Mouse (Mus musculus) left cerebral cortex, adult 2 months (tissue): ENCODE data around the gene Slc24a2. TPM values are rescaled to one million over a fixed set of nuclear protein-coding genes. Genes with fewer than 3 reads are reported as not detected.

Experiments
- DNase-seq, 2 experiments: peaks; one replicate each; pipeline ENCODE4 v3.0.0; 2021 to 2022; ENCODE audit warnings: low spot score in 2 of 2, mixed read lengths in 1 of 2; ENCODE audit errors: extremely low spot score in 1 of 2
- H3K27ac ChIP-seq: fragments of 200-600 bp; 2 replicates; pipeline ENCODE4 v1.8.1; 2022
- H3K4me3 ChIP-seq: fragments of 200-600 bp; 2 replicates; pipeline ENCODE4 v1.8.1; 2022
- CTCF ChIP-seq: fragments of 200-600 bp; IDR thresholded peaks from 2 replicates; pipeline ENCODE4 v1.8.1; 2022; ENCODE audit warnings: antibody characterized with exemption, mild to moderate bottlenecking, moderate library complexity
- intact Hi-C: fragments of 180-260 bp; cut with DNase I; formaldehyde crosslinking; loops from one replicate; pipeline ENCODE4 v1.15.1; 2025
- long read RNA-seq, 2 experiments: library from polyadenylated mRNA; stranded (forward); transcript quantifications; one replicate each; pipeline ENCODE4 v2.0.0; 2021; ENCODE audit warnings: borderline mapping rate in 2 of 2
- total RNA-seq, 2 experiments: library from RNA; stranded (reverse); gene quantifications; 2 replicates each; pipeline ENCODE4 v1.2.3; 2021

Gene Slc24a2
- 100 to 1,000 TPM; 313 to 328 TPM for total RNA-seq
- long read RNA-seq, experiment 1, full-length matches to known transcripts: 5 of 71 reads
- long read RNA-seq, experiment 1, partial matches to known transcripts: 3 of 71 reads
- long read RNA-seq, experiment 1, other reads (novel, unspliced or antisense): 63 of 71 reads
- long read RNA-seq, experiment 2, full-length matches to known transcripts: 5 of 53 reads
- long read RNA-seq, experiment 2, partial matches to known transcripts: 4 of 53 reads
- long read RNA-seq, experiment 2, other reads (novel, unspliced or antisense): 44 of 53 reads

- intact Hi-C loops: loop anchor here (1.0 to 5.0 kb wide), 5 partner anchors 43 to 273 kb away; no protein-coding TSS in a partner anchor
- peak within 1 kb of the TSS; percentile 94 for H3K27ac ChIP-seq
- DNase-seq: peak; percentile 69 to 74
- no peak for TF ChIP-seq CTCF
- H3K4me3 ChIP-seq: peak within 1 kb of the TSS; percentile 75
Measured at GRCm38 (mm10) chr4:87229960-87230551, at the start of gene Slc24a2. Slc24a2 (minus strand) TSS chr4:87230477.

GRCm38 (mm10) chr4:87274825-87275224 is 44.5 kb upstream of the Slc24a2 start:
- peak overlapping the region; percentile 37; the same call in 1 of the 2 replicates for H3K27ac ChIP-seq

DNA sequence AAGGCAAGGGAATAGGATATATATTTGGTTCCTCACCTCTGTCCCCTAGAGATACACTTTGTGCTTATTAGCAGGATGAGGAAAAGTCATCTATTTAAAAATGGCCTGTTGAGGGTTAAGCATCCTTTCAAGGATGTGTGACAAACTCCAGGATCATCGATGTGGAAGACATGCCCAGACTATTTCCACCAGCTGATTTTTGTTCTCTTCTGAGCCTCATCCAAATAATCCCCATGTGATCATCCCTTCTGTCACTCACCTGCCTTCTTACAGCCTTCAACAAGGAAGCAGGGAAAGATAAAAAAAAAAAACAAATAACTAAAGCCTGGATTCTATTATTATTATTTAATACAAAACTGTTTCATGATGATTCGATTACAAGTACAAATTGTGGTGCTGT is 44.0 kb upstream of the Slc24a2 start:
- Histone ChIP-seq H3K27ac (peak overlapping the region; percentile 37; the same call in 1 of the 2 replicates), H3K4me3 (no peak overlapping the region)
- no peak for DNase-seq
- intact Hi-C loops: no loop called here
- no peak for TF ChIP-seq CTCF

More at GRCm38 (mm10) chr4:87274825-87275224, 44.5 kb upstream of the Slc24a2 start:
- intact Hi-C loops: no loop called here
- H3K4me3 ChIP-seq: no peak overlapping the region
- no peak for DNase-seq
- no peak for TF ChIP-seq CTCF

- Histone ChIP-seq H3K27ac (no peak overlapping the region; the same call in 1 of the 2 replicates), H3K4me3 (no peak overlapping the region)
- intact Hi-C loops: loop anchor here (1.0 kb wide), 2 partner anchors 43 to 238 kb away; partner anchors contain the start of gene Slc24a2
- TF ChIP-seq CTCF: no peak
- DNase-seq: peak; percentile 18 to 39
Measured at GRCm38 (mm10) chr4:87273476-87273875, 43.2 kb upstream of the Slc24a2 start.

GRCm38 (mm10) chr4:87229224-87229959 is 885 bp downstream of the Slc24a2 start:
- H3K4me3 ChIP-seq: peak overlapping the region; percentile 75

GRCm38 (mm10) chr4:87221586-87221985 is 8.7 kb downstream of the Slc24a2 start:
- TF ChIP-seq CTCF: no peak
- intact Hi-C loops: no loop called here
- Histone ChIP-seq H3K27ac (no peak overlapping the region), H3K4me3 (no peak overlapping the region)
- DNase-seq: no peak

More at GRCm38 (mm10) chr4:87229224-87229959, 885 bp downstream of the Slc24a2 start:
- DNase-seq: no peak
- TF ChIP-seq CTCF: no peak
- intact Hi-C loops: loop anchor here (5.0 kb wide), 4 partner anchors 77 to 272 kb away; no protein-coding TSS in a partner anchor
- peak overlapping the region; percentile 94 for H3K27ac ChIP-seq

DNA sequence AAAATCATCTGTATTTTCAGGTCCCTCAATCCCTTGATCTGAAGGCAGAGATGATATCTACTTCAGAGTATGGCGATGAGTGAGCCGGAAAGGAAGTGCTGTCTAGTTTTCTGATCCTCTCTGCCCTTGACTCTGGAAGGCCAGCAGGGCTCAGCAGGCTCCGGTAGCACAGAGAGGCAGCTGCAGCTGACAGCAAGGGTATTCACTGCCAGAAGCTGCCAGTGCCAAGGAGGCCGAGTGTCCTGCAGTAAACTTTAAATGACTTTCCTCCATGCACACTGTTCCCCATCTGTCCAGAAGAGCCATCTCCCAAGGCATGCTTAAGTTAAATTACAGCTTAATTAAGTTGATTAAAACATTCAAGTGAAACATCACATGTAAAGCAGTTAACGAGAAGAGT is 12.1 kb downstream of the Slc24a2 start:
- TF ChIP-seq CTCF: no peak
- Histone ChIP-seq H3K4me3 (no peak overlapping the region), H3K27ac (no peak overlapping the region; the same call in 1 of the 2 replicates)
- intact Hi-C loops: no loop called here
- no peak for DNase-seq

GRCm38 (mm10) chr4:87211344-87211978 is 18.8 kb downstream of the Slc24a2 start:
- no peak for DNase-seq

GRCm38 (mm10) chr4:87210533-87210932 is 19.7 kb downstream of the Slc24a2 start:
- no peak for TF ChIP-seq CTCF
- Histone ChIP-seq H3K27ac (peak overlapping the region; percentile 60), H3K4me3 (no peak overlapping the region)
- intact Hi-C loops: no loop called here
- no peak for DNase-seq

More at GRCm38 (mm10) chr4:87211344-87211978, 18.8 kb downstream of the Slc24a2 start:
- TF ChIP-seq CTCF: no peak
- intact Hi-C loops: no loop called here
- Histone ChIP-seq H3K27ac (peak overlapping the region; percentile 60), H3K4me3 (no peak overlapping the region)

DNA sequence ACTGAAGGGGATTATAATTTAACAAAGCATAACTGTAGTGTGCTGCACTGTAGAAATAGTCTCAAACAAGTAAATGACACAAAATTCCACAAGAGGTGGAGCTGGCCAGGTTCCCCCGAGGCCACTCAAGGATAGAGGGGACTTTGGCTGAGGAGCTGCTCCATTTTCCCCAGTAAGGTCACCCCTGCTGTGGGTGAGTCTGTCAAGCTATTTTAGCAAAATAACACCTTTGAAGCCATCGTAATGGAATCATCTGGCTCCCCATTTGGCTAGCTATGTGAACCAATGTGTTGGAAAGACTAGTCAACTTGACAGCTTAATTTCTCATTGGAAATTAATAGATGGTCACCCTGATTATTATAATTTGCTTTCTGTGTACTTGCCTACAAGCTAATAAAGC is 28.2 kb downstream of the Slc24a2 start:
- no peak for DNase-seq
- no peak overlapping the region for H3K4me3 ChIP-seq
- intact Hi-C loops: no loop called here
- no peak overlapping the region; the same call in 1 of the 2 replicates for H3K27ac ChIP-seq
- TF ChIP-seq CTCF: no peak

GRCm38 (mm10) chr4:87201229-87201628 is 29.0 kb downstream of the Slc24a2 start:
- intact Hi-C loops: no loop called here
- DNase-seq: no peak
- no peak for TF ChIP-seq CTCF
- Histone ChIP-seq H3K4me3 (no peak overlapping the region), H3K27ac (peak overlapping the region; percentile 62)
